Mouse (Mus musculus): ENCODE measurements around the gene Adam15.

Gene Adam15

GRCm38 (mm10) chr3:89351271-89351670 is 1.5 kb upstream of the Adam15 start:
- DNase-seq (ENCODE audit: low spot score), result no peak

- DNase-seq (ENCODE audit: low spot score), result no peak
Measured at GRCm38 (mm10) chr3:89348911-89349868, 606 bp downstream of the Adam15 start.

- no peak for DNase-seq (ENCODE audit: low spot score)
Measured at GRCm38 (mm10) chr3:89347916-89348315, 1.9 kb downstream of the Adam15 start.

GRCm38 (mm10) chr3:89346815-89347540 is 2.8 kb downstream of the Adam15 start:
- no peak for DNase-seq (ENCODE audit: low spot score)

GRCm38 (mm10) chr3:89343279-89343678 is 6.5 kb downstream of the Adam15 start:
- no peak for DNase-seq (ENCODE audit: low spot score)

- DNase-seq (ENCODE audit: low spot score), result no peak
Measured at GRCm38 (mm10) chr3:89341794-89342193, 8.0 kb downstream of the Adam15 start.

GRCm38 (mm10) chr3:89340465-89340864 is 9.3 kb downstream of the Adam15 start:
- peak; percentile 83 for DNase-seq (ENCODE audit: low spot score)

- peak; percentile 66 for DNase-seq (ENCODE audit: low spot score)
Measured at GRCm38 (mm10) chr3:89339416-89339815, 10.4 kb downstream of the Adam15 start.

- DNase-seq (ENCODE audit: low spot score), result no peak
Measured at GRCm38 (mm10) chr3:89337721-89338578, 11.8 kb downstream of the Adam15 start, which contains the start of gene Efna4. Efna4 (minus strand) TSS chr3:89338028.

- DNase-seq (ENCODE audit: low spot score), result no peak
Measured at GRCm38 (mm10) chr3:89337062-89337720, 12.6 kb downstream of the Adam15 start.

- no peak for DNase-seq (ENCODE audit: low spot score)
Measured at GRCm38 (mm10) chr3:89336529-89336928, 13.3 kb downstream of the Adam15 start.

- DNase-seq (ENCODE audit: low spot score), result no peak
Measured at GRCm38 (mm10) chr3:89333053-89333452, 16.7 kb downstream of the Adam15 start.

- DNase-seq (ENCODE audit: low spot score), result no peak
Measured at GRCm38 (mm10) chr3:89332476-89332875, 17.3 kb downstream of the Adam15 start.

GRCm38 (mm10) chr3:89332013-89332412 is 17.8 kb downstream of the Adam15 start:
- DNase-seq (ENCODE audit: low spot score), result no peak

GRCm38 (mm10) chr3:89331561-89331960 is 18.2 kb downstream of the Adam15 start:
- no peak for DNase-seq (ENCODE audit: low spot score)

GRCm38 (mm10) chr3:89330948-89331347 is 18.8 kb downstream of the Adam15 start:
- no peak for DNase-seq (ENCODE audit: low spot score)

- DNase-seq (ENCODE audit: low spot score), result no peak
Measured at GRCm38 (mm10) chr3:89330346-89330745, 19.4 kb downstream of the Adam15 start.

- no peak for DNase-seq (ENCODE audit: low spot score)
Measured at GRCm38 (mm10) chr3:89328623-89329022, 21.2 kb downstream of the Adam15 start.

- no peak for DNase-seq (ENCODE audit: low spot score)
Measured at GRCm38 (mm10) chr3:89327371-89327870, 22.4 kb downstream of the Adam15 start.

- no peak for DNase-seq (ENCODE audit: low spot score)
Measured at GRCm38 (mm10) chr3:89325882-89326281, 23.9 kb downstream of the Adam15 start.

- peak; percentile 59 for DNase-seq (ENCODE audit: low spot score)
Measured at GRCm38 (mm10) chr3:89322514-89323165, 27.2 kb downstream of the Adam15 start, which contains the start of gene Efna3. Efna3 (minus strand) TSS chr3:89322965.
